Mouse (Mus musculus): ENCODE results near the gene Slc24a3. TPM values are rescaled to one million over a fixed set of nuclear protein-coding genes. Genes with fewer than 3 reads are reported as not detected.

Gene Slc24a3
- total RNA-seq, 1 experiment, result 0.98 TPM

- no peak overlapping the region for H3K4me3 ChIP-seq (ENCODE audit: insufficient read depth in 1 of 2, low read depth in 1 of 2, low read length in 2 of 2, poor library complexity in 1 of 2, severe bottlenecking in 1 of 2)
- TF ChIP-seq ZC3H11A (IDR thresholded peaks at IDR 0.05; ENCODE audit: borderline replicate concordance, low read depth, low read length), result no peak
- no peak for TF ChIP-seq MAFK (IDR thresholded peaks at IDR 0.05; ENCODE audit: insufficient read depth, low read depth, low read length)
- no peak for TF ChIP-seq ZNF384 (IDR thresholded peaks at IDR 0.05; ENCODE audit: low read depth, low read length)
- no peak for TF ChIP-seq CHD2 (IDR thresholded peaks at IDR 0.05; ENCODE audit: low read depth, low read length)
- no peak for TF ChIP-seq HCFC1 (IDR thresholded peaks at IDR 0.05; ENCODE audit: borderline replicate concordance, insufficient read depth, low read length)
- in situ Hi-C loops (cut with MboI; ENCODE audit: low sequenced_read_pairs in 2 of 2, unreplicated experiment in 2 of 2), result no loop called here
Observed at GRCm38 (mm10) chr2:145680762-145681161, 513.2 kb downstream of the Slc24a3 start.

GRCm38 (mm10) chr2:145681626-145682025, 514.1 kb downstream of the Slc24a3 start:
- no peak for TF ChIP-seq MAFK (IDR thresholded peaks at IDR 0.05; ENCODE audit: insufficient read depth, low read depth, low read length)
- no peak for TF ChIP-seq CHD2 (IDR thresholded peaks at IDR 0.05; ENCODE audit: low read depth, low read length)
- TF ChIP-seq ZNF384 (IDR thresholded peaks at IDR 0.05; ENCODE audit: low read depth, low read length), result no peak
- TF ChIP-seq ZC3H11A (IDR thresholded peaks at IDR 0.05; ENCODE audit: borderline replicate concordance, low read depth, low read length), result no peak
- TF ChIP-seq HCFC1 (IDR thresholded peaks at IDR 0.05; ENCODE audit: borderline replicate concordance, insufficient read depth, low read length), result no peak
- Histone ChIP-seq H3K4me3 (ENCODE audit: insufficient read depth in 1 of 2, low read depth in 1 of 2, low read length in 2 of 2, poor library complexity in 1 of 2, severe bottlenecking in 1 of 2) (no peak overlapping the region), H3K9ac (ENCODE audit: insufficient read depth, low read depth, low read length, poor library complexity, severe bottlenecking) (no peak overlapping the region), H3K36me3 (ENCODE audit: control insufficient read depth, insufficient read depth, low read length, poor library complexity, severe bottlenecking) (no peaks in the 10 kb centered on the region), H3K9me3 (ENCODE audit: control insufficient read depth, insufficient read depth, low read depth, low read length) (no peaks in the 10 kb centered on the region), H3K27ac (ENCODE audit: insufficient read depth, low read depth, low read length, poor library complexity, severe bottlenecking) (no peak overlapping the region), H3K4me1 (ENCODE audit: control insufficient read depth in 2 of 2, insufficient read depth in 2 of 2, low read length in 2 of 2, poor library complexity in 1 of 2) (no peaks in the 10 kb centered on the region)
- in situ Hi-C loops (cut with MboI; ENCODE audit: low sequenced_read_pairs in 2 of 2, unreplicated experiment in 2 of 2), result no loop called here
- no peak for DNase-seq (ENCODE audit: low read depth, low spot score)

More at GRCm38 (mm10) chr2:145680762-145681161, 513.2 kb downstream of the Slc24a3 start:
- no peak for DNase-seq (ENCODE audit: low read depth, low spot score)
- no peak overlapping the region for H3K27ac ChIP-seq (ENCODE audit: insufficient read depth, low read depth, low read length, poor library complexity, severe bottlenecking)
- no peak overlapping the region for H3K9ac ChIP-seq (ENCODE audit: insufficient read depth, low read depth, low read length, poor library complexity, severe bottlenecking)
- H3K4me1 ChIP-seq (ENCODE audit: control insufficient read depth in 2 of 2, insufficient read depth in 2 of 2, low read length in 2 of 2, poor library complexity in 1 of 2), result no peaks in the 10 kb centered on the region; a peak in 1 of 4 replicates
- no peaks in the 10 kb centered on the region for H3K36me3 ChIP-seq (ENCODE audit: control insufficient read depth, insufficient read depth, low read length, poor library complexity, severe bottlenecking)
- H3K9me3 ChIP-seq (ENCODE audit: control insufficient read depth, insufficient read depth, low read depth, low read length), result no peaks in the 10 kb centered on the region

GRCm38 (mm10) chr2:145682924-145683323, 515.4 kb downstream of the Slc24a3 start:
- in situ Hi-C loops (cut with MboI; ENCODE audit: low sequenced_read_pairs in 2 of 2, unreplicated experiment in 2 of 2), result no loop called here
- H3K27ac ChIP-seq (ENCODE audit: insufficient read depth, low read depth, low read length, poor library complexity, severe bottlenecking), result no peak overlapping the region
- no peak for DNase-seq (ENCODE audit: low read depth, low spot score)
- no peaks in the 10 kb centered on the region for H3K36me3 ChIP-seq (ENCODE audit: control insufficient read depth, insufficient read depth, low read length, poor library complexity, severe bottlenecking)
- TF ChIP-seq MAFK (IDR thresholded peaks at IDR 0.05; ENCODE audit: insufficient read depth, low read depth, low read length) (no peak), CHD2 (IDR thresholded peaks at IDR 0.05; ENCODE audit: low read depth, low read length) (no peak), ZNF384 (IDR thresholded peaks at IDR 0.05; ENCODE audit: low read depth, low read length) (no peak), HCFC1 (IDR thresholded peaks at IDR 0.05; ENCODE audit: borderline replicate concordance, insufficient read depth, low read length) (no peak), ZC3H11A (IDR thresholded peaks at IDR 0.05; ENCODE audit: borderline replicate concordance, low read depth, low read length) (no peak)
- H3K9ac ChIP-seq (ENCODE audit: insufficient read depth, low read depth, low read length, poor library complexity, severe bottlenecking), result no peak overlapping the region
- H3K4me3 ChIP-seq (ENCODE audit: insufficient read depth in 1 of 2, low read depth in 1 of 2, low read length in 2 of 2, poor library complexity in 1 of 2, severe bottlenecking in 1 of 2), result no peak overlapping the region
- no peaks in the 10 kb centered on the region for H3K4me1 ChIP-seq (ENCODE audit: control insufficient read depth in 2 of 2, insufficient read depth in 2 of 2, low read length in 2 of 2, poor library complexity in 1 of 2)
- no peaks in the 10 kb centered on the region for H3K9me3 ChIP-seq (ENCODE audit: control insufficient read depth, insufficient read depth, low read depth, low read length)

GRCm38 (mm10) chr2:145683536-145683935, 516.0 kb downstream of the Slc24a3 start:
- DNase-seq (ENCODE audit: low read depth, low spot score), result no peak
- no peak overlapping the region for H3K27ac ChIP-seq (ENCODE audit: insufficient read depth, low read depth, low read length, poor library complexity, severe bottlenecking)
- H3K4me1 ChIP-seq (ENCODE audit: control insufficient read depth in 2 of 2, insufficient read depth in 2 of 2, low read length in 2 of 2, poor library complexity in 1 of 2), result no peaks in the 10 kb centered on the region
- no peak overlapping the region for H3K4me3 ChIP-seq (ENCODE audit: insufficient read depth in 1 of 2, low read depth in 1 of 2, low read length in 2 of 2, poor library complexity in 1 of 2, severe bottlenecking in 1 of 2)
- TF ChIP-seq CHD2 (IDR thresholded peaks at IDR 0.05; ENCODE audit: low read depth, low read length), result no peak
- no peak for TF ChIP-seq ZC3H11A (IDR thresholded peaks at IDR 0.05; ENCODE audit: borderline replicate concordance, low read depth, low read length)
- no peak for TF ChIP-seq ZNF384 (IDR thresholded peaks at IDR 0.05; ENCODE audit: low read depth, low read length)
- no peak for TF ChIP-seq MAFK (IDR thresholded peaks at IDR 0.05; ENCODE audit: insufficient read depth, low read depth, low read length)
- no peak for TF ChIP-seq HCFC1 (IDR thresholded peaks at IDR 0.05; ENCODE audit: borderline replicate concordance, insufficient read depth, low read length)
- H3K36me3 ChIP-seq (ENCODE audit: control insufficient read depth, insufficient read depth, low read length, poor library complexity, severe bottlenecking), result no peaks in the 10 kb centered on the region
- in situ Hi-C loops (cut with MboI; ENCODE audit: low sequenced_read_pairs in 2 of 2, unreplicated experiment in 2 of 2), result no loop called here
- H3K9me3 ChIP-seq (ENCODE audit: control insufficient read depth, insufficient read depth, low read depth, low read length), result no peaks in the 10 kb centered on the region
- no peak overlapping the region for H3K9ac ChIP-seq (ENCODE audit: insufficient read depth, low read depth, low read length, poor library complexity, severe bottlenecking)

- Histone ChIP-seq H3K4me1 (ENCODE audit: control insufficient read depth in 2 of 2, insufficient read depth in 2 of 2, low read length in 2 of 2, poor library complexity in 1 of 2) (no peaks in the 10 kb centered on the region), H3K27ac (ENCODE audit: insufficient read depth, low read depth, low read length, poor library complexity, severe bottlenecking) (no peak overlapping the region), H3K9me3 (ENCODE audit: control insufficient read depth, insufficient read depth, low read depth, low read length) (no peaks in the 10 kb centered on the region), H3K9ac (ENCODE audit: insufficient read depth, low read depth, low read length, poor library complexity, severe bottlenecking) (no peak overlapping the region), H3K4me3 (ENCODE audit: insufficient read depth in 1 of 2, low read depth in 1 of 2, low read length in 2 of 2, poor library complexity in 1 of 2, severe bottlenecking in 1 of 2) (no peak overlapping the region), H3K36me3 (ENCODE audit: control insufficient read depth, insufficient read depth, low read length, poor library complexity, severe bottlenecking) (no peaks in the 10 kb centered on the region)
- TF ChIP-seq CHD2 (IDR thresholded peaks at IDR 0.05; ENCODE audit: low read depth, low read length) (no peak), MAFK (IDR thresholded peaks at IDR 0.05; ENCODE audit: insufficient read depth, low read depth, low read length) (no peak), ZNF384 (IDR thresholded peaks at IDR 0.05; ENCODE audit: low read depth, low read length) (no peak), ZC3H11A (IDR thresholded peaks at IDR 0.05; ENCODE audit: borderline replicate concordance, low read depth, low read length) (no peak), HCFC1 (IDR thresholded peaks at IDR 0.05; ENCODE audit: borderline replicate concordance, insufficient read depth, low read length) (no peak)
- DNase-seq (ENCODE audit: low read depth, low spot score), result no peak
- in situ Hi-C loops (cut with MboI; ENCODE audit: low sequenced_read_pairs in 2 of 2, unreplicated experiment in 2 of 2), result no loop called here
Observed at GRCm38 (mm10) chr2:145684151-145684550, 516.6 kb downstream of the Slc24a3 start.
